Mouse (Mus musculus) layer of hippocampus, postnatal 36 days (tissue): ENCODE measurements around the gene Copz1. TPM values are rescaled to one million over a fixed set of nuclear protein-coding genes. Genes with fewer than 3 reads are reported as not detected.

Experiments
- DNase-seq, 2 experiments: peaks; one replicate each; pipeline ENCODE4 v3.0.0; 2022
- total RNA-seq, 2 experiments: library from RNA; stranded (reverse); gene quantifications; 2 replicates each; pipeline ENCODE4 v1.2.3; 2021

Copz1 gene
- total RNA-seq, 2 experiments from 2014 or later: 93.2 to 103 TPM

GRCm38 (mm10) chr15:103293375-103293774 lies 20.9 kb downstream of the Copz1 start:
- no peak for DNase-seq

GRCm38 (mm10) chr15:103294649-103295048 lies 22.1 kb downstream of the Copz1 start:
- no peak for DNase-seq

- no peak for DNase-seq
Observed at GRCm38 (mm10) chr15:103295851-103296250, 23.3 kb downstream of the Copz1 start.

- DNase-seq: no peak
Observed at GRCm38 (mm10) chr15:103297313-103297712, 24.8 kb downstream of the Copz1 start.

- DNase-seq: no peak
Observed at GRCm38 (mm10) chr15:103298026-103298425, 25.5 kb downstream of the Copz1 start.

- no peak for DNase-seq
Observed at GRCm38 (mm10) chr15:103298861-103299616, 26.5 kb downstream of the Copz1 start.

- DNase-seq: no peak
Observed at GRCm38 (mm10) chr15:103299644-103300043, 27.1 kb downstream of the Copz1 start.

GRCm38 (mm10) chr15:103300067-103300471 lies 27.6 kb downstream of the Copz1 start:
- peak; percentile 48 to 50 for DNase-seq

GRCm38 (mm10) chr15:103300560-103300959 lies 28.0 kb downstream of the Copz1 start:
- DNase-seq: no peak

- no peak for DNase-seq
Observed at GRCm38 (mm10) chr15:103301046-103301445, 28.5 kb downstream of the Copz1 start.

- no peak for DNase-seq
Observed at GRCm38 (mm10) chr15:103301547-103302340, 29.2 kb downstream of the Copz1 start.

- no peak for DNase-seq
Observed at GRCm38 (mm10) chr15:103302341-103303021, 30.0 kb downstream of the Copz1 start.

GRCm38 (mm10) chr15:103303916-103304615 lies 31.6 kb downstream of the Copz1 start:
- DNase-seq: no peak

GRCm38 (mm10) chr15:103304616-103304969 lies 32.1 kb downstream of the Copz1 start:
- DNase-seq: no peak

GRCm38 (mm10) chr15:103305070-103305678 lies 32.7 kb downstream of the Copz1 start:
- DNase-seq: peak; percentile 94

- DNase-seq: no peak
Observed at GRCm38 (mm10) chr15:103305792-103306645, 33.5 kb downstream of the Copz1 start.

GRCm38 (mm10) chr15:103307125-103307524 lies 34.6 kb downstream of the Copz1 start:
- peak; percentile 87 to 88 for DNase-seq

- no peak for DNase-seq
Observed at GRCm38 (mm10) chr15:103308056-103308875, 35.8 kb downstream of the Copz1 start.

- no peak for DNase-seq
Observed at GRCm38 (mm10) chr15:103308876-103309580, 36.5 kb downstream of the Copz1 start.
